In the genomic region with DNA sequence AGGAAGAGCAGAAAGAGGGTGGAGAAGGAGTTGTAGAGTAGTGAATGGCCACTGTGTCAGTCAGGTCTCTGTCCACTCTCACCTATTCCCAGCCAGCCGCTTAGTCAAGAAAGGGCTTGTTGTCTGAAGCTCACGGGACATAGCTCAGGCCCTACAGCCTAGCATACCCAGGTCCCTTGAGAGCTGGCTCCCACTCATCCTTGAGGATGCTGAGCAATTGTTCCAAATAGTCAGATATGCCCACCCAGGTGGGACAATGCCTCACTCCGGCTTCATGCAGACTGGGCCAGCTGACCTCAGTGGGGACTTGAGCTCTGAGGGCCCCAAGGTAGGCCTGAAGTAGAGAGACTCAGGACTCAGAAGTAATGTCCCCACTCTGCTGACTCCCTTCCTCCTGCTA, we compare ENCODE assay signal across 24 mouse cellular contexts. TPM values are rescaled to one million over a fixed set of nuclear protein-coding genes. Genes with fewer than 3 reads are reported as not detected.
DNase-seq lines count a peak whose midpoint lies in the region; ATAC-seq and TF ChIP-seq lines count a peak whose summit lies in the region.
"Had no signal": no experiment of that assay in that cellular context is flagged by ENCODE, and none has a peak within 500 bp of the region (broad histone marks: within the 10 kb centered on the region; RNA-seq: fewer than 3 reads in every experiment).

No protein-coding gene starts in this region.

- no peak for TF ChIP-seq POLR2A in kidney, adult 2 months (IDR thresholded peaks at IDR 0.05; ENCODE audit: low read depth, low read length)

- DNase-seq in forebrain, embryonic 10.5 days (ENCODE audit: extremely low spot score, low spot score): peak; percentile 8
- no peak for DNase-seq in forebrain, postnatal 0 days
- peak; percentile 2 for DNase-seq in kidney, postnatal 10 days
- DNase-seq in kidney, adult 2 months: no peak
- DNase-seq in embryonic facial prominence, embryonic 10.5 days (ENCODE audit: low spot score): peak; percentile 4
- DNase-seq: adrenal gland, adult 8-10 months; adrenal gland, postnatal 14 days; adrenal gland, postnatal 36 days; B cell, adult 2 months; cerebellum, adult 11-12 months; cerebellum, adult 2 months; cerebellum, adult 9-10 months; cerebellum, postnatal 10 days; cerebellum, postnatal 25 days had no signal

- 94% methylated on average over 3 of the region's 3 CpGs for WGBS in forebrain, embryonic 10.5 days
- WGBS in forebrain, postnatal 0 days: 99% methylated on average over 3 of the region's 3 CpGs
- WGBS in kidney, adult 2 months: 92% methylated on average over 3 of the region's 3 CpGs
- WGBS in embryonic facial prominence, embryonic 10.5 days: 91% methylated on average over 3 of the region's 3 CpGs
- 95% methylated on average over 3 of the region's 3 CpGs for WGBS in midbrain, embryonic 13.5 days

- TF ChIP-seq CTCF in forebrain, postnatal 0 days (IDR thresholded peaks at IDR 0.05; ENCODE audit: low read depth): no peak
- no peak for TF ChIP-seq CTCF in kidney, adult 2 months (conservative IDR thresholded peaks at IDR 0.05; ENCODE audit: insufficient read depth, insufficient read length, low read depth, low read length)

- no peak for ATAC-seq in forebrain, postnatal 0 days
- ATAC-seq in midbrain, embryonic 13.5 days: no peak
- ATAC-seq: activated CD4-positive, CD25-positive, alpha-beta regulatory T cell, adult 4 months; CD4-positive, CD25-positive, alpha-beta regulatory T cell, adult 4 months; forebrain, embryonic 13.5 days; forebrain, embryonic 15.5 days; Patski had no signal

- no peaks in the 10 kb centered on the region for H3K27me3 ChIP-seq in forebrain, embryonic 10.5 days (ENCODE audit: poor library complexity, severe bottlenecking)
- H3K27me3 ChIP-seq in forebrain, postnatal 0 days (ENCODE audit: insufficient read depth, low read length): no peaks in the 10 kb centered on the region
- H3K27me3 ChIP-seq in kidney, adult 2 months (replicated peaks; ENCODE audit: control insufficient read depth, insufficient read depth, low read length): no peaks in the 10 kb centered on the region
- H3K27me3 ChIP-seq in embryonic facial prominence, embryonic 10.5 days (replicated peaks; ENCODE audit: low read depth, poor library complexity, severe bottlenecking): no peaks in the 10 kb centered on the region
- H3K27me3 ChIP-seq in midbrain, embryonic 13.5 days: no peaks in the 10 kb centered on the region
- H3K27me3 ChIP-seq: embryonic facial prominence, embryonic 15.5 days; forebrain, embryonic 13.5 days; forebrain, embryonic 15.5 days had no signal

- no peak overlapping the region for H3K9ac ChIP-seq in forebrain, postnatal 0 days
- no peak overlapping the region for H3K9ac ChIP-seq in midbrain, embryonic 13.5 days (replicated peaks)
- H3K9ac ChIP-seq: embryonic facial prominence, embryonic 13.5 days; embryonic facial prominence, embryonic 15.5 days; forebrain, embryonic 13.5 days; forebrain, embryonic 15.5 days had no signal

- H3K36me3 ChIP-seq in forebrain, embryonic 10.5 days (replicated peaks): no peaks in the 10 kb centered on the region
- H3K36me3 ChIP-seq in forebrain, postnatal 0 days (ENCODE audit: insufficient read depth): no peaks in the 10 kb centered on the region
- H3K36me3 ChIP-seq in kidney, adult 2 months (ENCODE audit: control insufficient read depth, insufficient read depth, low read length): no peaks in the 10 kb centered on the region
- H3K36me3 ChIP-seq in embryonic facial prominence, embryonic 10.5 days (replicated peaks): no peaks in the 10 kb centered on the region
- no peaks in the 10 kb centered on the region for H3K36me3 ChIP-seq in midbrain, embryonic 13.5 days
- H3K36me3 ChIP-seq: embryonic facial prominence, embryonic 13.5 days; embryonic facial prominence, embryonic 15.5 days; forebrain, embryonic 15.5 days; G1E had no signal

- no peak overlapping the region for H3K27ac ChIP-seq in forebrain, embryonic 10.5 days
- H3K27ac ChIP-seq in forebrain, postnatal 0 days (ENCODE audit: low read depth, low read length): no peak overlapping the region
- no peak overlapping the region for H3K27ac ChIP-seq in kidney, adult 2 months (ENCODE audit: insufficient read depth, low read depth, low read length)
- no peak overlapping the region for H3K27ac ChIP-seq in embryonic facial prominence, embryonic 10.5 days (replicated peaks)
- no peak overlapping the region for H3K27ac ChIP-seq in midbrain, embryonic 13.5 days
- H3K27ac ChIP-seq: embryonic facial prominence, embryonic 13.5 days; embryonic facial prominence, embryonic 15.5 days; forebrain, embryonic 13.5 days; forebrain, embryonic 15.5 days had no signal

- H3K4me3 ChIP-seq in forebrain, embryonic 10.5 days: no peak overlapping the region
- no peak overlapping the region for H3K4me3 ChIP-seq in forebrain, postnatal 0 days (ENCODE audit: low read depth, low read length)
- H3K4me3 ChIP-seq in kidney, adult 2 months (ENCODE audit: insufficient read depth, low read depth, low read length): no peak overlapping the region
- H3K4me3 ChIP-seq in embryonic facial prominence, embryonic 10.5 days: no peak overlapping the region
- H3K4me3 ChIP-seq in midbrain, embryonic 13.5 days (replicated peaks): no peak overlapping the region
- H3K4me3 ChIP-seq: embryonic facial prominence, embryonic 13.5 days; embryonic facial prominence, embryonic 15.5 days; erythroblast, embryonic 14.5 days; forebrain, embryonic 13.5 days; forebrain, embryonic 15.5 days had no signal

- H3K4me2 ChIP-seq in forebrain, postnatal 0 days (ENCODE audit: low read depth): no peak overlapping the region
- H3K4me2 ChIP-seq in midbrain, embryonic 13.5 days (replicated peaks): no peak overlapping the region
- H3K4me2 ChIP-seq: embryonic facial prominence, embryonic 13.5 days; embryonic facial prominence, embryonic 15.5 days; forebrain, embryonic 13.5 days; forebrain, embryonic 15.5 days had no signal

- H3K9me3 ChIP-seq in forebrain, embryonic 10.5 days: no peaks in the 10 kb centered on the region
- no peaks in the 10 kb centered on the region for H3K9me3 ChIP-seq in forebrain, postnatal 0 days (ENCODE audit: low read length)
- no peaks in the 10 kb centered on the region for H3K9me3 ChIP-seq in embryonic facial prominence, embryonic 10.5 days
- H3K9me3 ChIP-seq in midbrain, embryonic 13.5 days: no peaks in the 10 kb centered on the region
- H3K9me3 ChIP-seq: embryonic facial prominence, embryonic 13.5 days; embryonic facial prominence, embryonic 15.5 days; forebrain, embryonic 13.5 days; forebrain, embryonic 15.5 days; G1E had no signal

- H3K4me1 ChIP-seq in forebrain, embryonic 10.5 days: peaks cover 5% of the 10 kb centered on the region
- H3K4me1 ChIP-seq in forebrain, postnatal 0 days (ENCODE audit: insufficient read depth): no peaks in the 10 kb centered on the region
- H3K4me1 ChIP-seq in kidney, adult 2 months (ENCODE audit: control insufficient read depth, insufficient read depth, low read length): no peaks in the 10 kb centered on the region
- peaks cover 10% of the 10 kb centered on the region for H3K4me1 ChIP-seq in embryonic facial prominence, embryonic 10.5 days
- no peaks in the 10 kb centered on the region for H3K4me1 ChIP-seq in midbrain, embryonic 13.5 days (replicated peaks)
- H3K4me1 ChIP-seq: embryonic facial prominence, embryonic 15.5 days; forebrain, embryonic 13.5 days; forebrain, embryonic 15.5 days had no signal

RNA-seq across cellular contexts. Expression of a gene that starts 7.0 kb away (rescaled TPM):
- polyA plus RNA-seq in forebrain, embryonic 10.5 days (2016; fragmentation: Nextera tagmentation; extraction: Ambion mirVana): 1.5 TPM in 2 replicates
- total RNA-seq in forebrain, postnatal 0 days (2014; rRNA removed): 0.19 and 0.62 TPM in 2 replicates
- polyA plus RNA-seq in forebrain, postnatal 0 days (2015; fragmentation: Nextera tagmentation; extraction: Ambion mirVana): 0.20 and 0.33 TPM in 2 replicates
- 26.3 and 27.7 TPM in 2 replicates for polyA plus RNA-seq in kidney, adult 2 months (2012; rRNA removed)
- 2.0 and 3.1 TPM in 2 replicates for polyA plus RNA-seq in embryonic facial prominence, embryonic 10.5 days (2016; fragmentation: Nextera tagmentation; extraction: Ambion mirVana)
- polyA plus RNA-seq in midbrain, embryonic 13.5 days (2015; fragmentation: Nextera tagmentation; extraction: Ambion mirVana): 0.10 and 0.74 TPM in 2 replicates
- polyA plus RNA-seq: activated CD4-positive, CD25-positive, alpha-beta regulatory T cell, adult 4 months; erythroblast, embryonic 14.5 days; G1E; Patski had no signal

RNA-seq across cellular contexts. Expression of a gene that starts 23.1 kb away (rescaled TPM):
- polyA plus RNA-seq in forebrain, embryonic 10.5 days (2016; fragmentation: Nextera tagmentation; extraction: Ambion mirVana): 11.2 and 11.3 TPM in 2 replicates
- 28.7 and 39.5 TPM in 2 replicates for total RNA-seq in forebrain, postnatal 0 days (2014; rRNA removed)
- polyA plus RNA-seq in forebrain, postnatal 0 days (2015; fragmentation: Nextera tagmentation; extraction: Ambion mirVana): 16.6 and 19.7 TPM in 2 replicates
- polyA plus RNA-seq in kidney, adult 2 months (2012; rRNA removed): 22.4 and 27.8 TPM in 2 replicates
- 12.3 TPM in 2 replicates for polyA plus RNA-seq in embryonic facial prominence, embryonic 10.5 days (2016; fragmentation: Nextera tagmentation; extraction: Ambion mirVana)
- polyA plus RNA-seq in midbrain, embryonic 13.5 days (2015; fragmentation: Nextera tagmentation; extraction: Ambion mirVana): 14.1 and 14.4 TPM in 2 replicates

Comparison
In these comparisons a context has a peak if more than half of its experiments do, and no peak if none do; other contexts are left out.
1. DNase-seq: peak in forebrain, embryonic 10.5 days (single experiment), kidney, postnatal 10 days (single experiment) and embryonic facial prominence, embryonic 10.5 days (single experiment); none in forebrain, postnatal 0 days (single experiment) and kidney, adult 2 months (single experiment).